Mouse (Mus musculus): ENCODE measurements around the gene Frem1.

The Frem1 gene

DNA sequence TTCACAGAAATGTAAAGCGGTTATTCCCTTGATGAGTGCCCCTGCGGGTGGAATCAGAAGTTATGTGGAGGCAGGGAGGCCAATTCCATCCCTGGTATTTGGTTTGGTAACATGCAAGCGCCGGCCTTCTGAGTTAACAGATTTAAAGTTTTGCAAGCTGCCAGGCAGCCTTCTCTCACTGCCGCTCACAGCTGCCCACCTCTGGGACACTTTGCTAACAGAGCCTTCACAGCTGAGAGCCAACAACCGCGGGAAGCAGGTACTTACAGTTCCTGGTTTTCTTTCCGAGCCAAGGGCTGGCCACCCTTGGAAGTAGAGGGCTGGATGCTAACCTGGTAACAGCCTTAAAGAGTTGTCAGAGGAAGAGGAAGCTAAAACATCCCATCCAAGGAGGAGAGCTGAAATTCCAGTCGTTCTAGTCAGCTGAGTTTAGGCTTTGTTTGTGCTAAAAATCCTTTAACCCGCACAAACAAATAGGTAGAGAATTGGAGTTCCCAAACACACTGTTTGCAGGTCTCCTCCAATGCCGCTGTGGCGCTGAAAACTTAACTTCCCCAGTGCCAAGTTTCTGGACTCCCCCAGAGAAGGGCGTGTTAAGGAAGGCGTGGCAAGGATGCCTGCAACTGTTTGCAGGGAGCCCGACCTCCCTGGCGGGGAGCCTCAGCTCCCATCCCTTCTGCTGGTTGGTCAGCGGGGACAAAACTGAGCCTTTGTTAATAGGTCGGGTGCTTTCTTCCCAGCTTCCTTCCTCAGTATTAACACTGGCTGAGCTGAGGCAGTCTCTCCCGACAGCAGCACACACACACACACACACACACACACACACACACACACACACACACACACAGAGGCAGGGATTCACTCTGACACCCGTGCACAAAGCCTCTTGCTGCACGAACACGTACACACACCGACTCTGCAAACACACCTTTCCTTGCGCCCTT, at the start of gene Frem1:
Gene Frem1, minus strand, starts transcription at position 706 of the 944 bp plus-strand sequence.
- peak in 1 of 2 experiments; percentile 5 for DNase-seq (ENCODE audit: low spot score in 2 of 2)

DNA sequence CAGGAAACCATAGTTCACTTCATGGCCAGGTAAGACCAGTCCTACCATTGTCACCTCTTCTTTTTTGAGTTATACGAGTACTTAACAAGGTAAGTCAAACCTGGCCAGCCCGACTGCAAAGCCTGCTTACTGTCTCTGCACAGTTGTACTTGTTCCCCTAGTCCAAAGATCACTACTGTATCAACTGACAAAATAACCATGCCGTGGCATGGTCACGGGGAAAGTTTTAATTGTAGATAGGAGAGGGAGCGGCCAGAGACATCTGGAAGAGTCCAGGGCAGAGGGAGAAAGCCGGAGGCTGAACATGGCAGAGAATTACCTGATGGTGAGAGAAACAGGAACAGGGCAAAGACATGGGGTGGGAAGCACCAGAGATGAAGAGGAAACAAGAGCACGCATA, 46.9 kb upstream of the Frem1 start:
- DNase-seq (ENCODE audit: low spot score in 2 of 2): no peak

DNA sequence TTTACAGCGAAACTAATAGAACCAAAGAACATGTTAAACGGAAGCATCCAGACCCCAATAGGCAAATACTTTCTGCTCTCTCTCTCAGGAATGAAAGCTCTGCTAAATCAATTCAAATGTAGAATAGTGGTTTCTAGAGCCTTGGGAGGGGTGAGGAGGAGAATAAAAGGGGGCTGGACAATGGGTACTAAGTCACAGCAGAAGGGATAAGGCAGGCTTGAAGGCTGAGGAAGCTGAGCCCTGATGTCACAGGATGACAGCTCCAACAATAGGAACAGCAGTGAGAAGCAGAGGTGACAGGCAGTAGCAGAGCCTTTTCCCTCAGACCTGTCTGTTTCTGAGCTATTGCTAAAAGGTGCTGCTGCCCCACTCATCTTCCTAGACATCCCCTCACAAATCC, 41.8 kb upstream of the Frem1 start:
- DNase-seq (ENCODE audit: low spot score in 2 of 2): no peak

DNA sequence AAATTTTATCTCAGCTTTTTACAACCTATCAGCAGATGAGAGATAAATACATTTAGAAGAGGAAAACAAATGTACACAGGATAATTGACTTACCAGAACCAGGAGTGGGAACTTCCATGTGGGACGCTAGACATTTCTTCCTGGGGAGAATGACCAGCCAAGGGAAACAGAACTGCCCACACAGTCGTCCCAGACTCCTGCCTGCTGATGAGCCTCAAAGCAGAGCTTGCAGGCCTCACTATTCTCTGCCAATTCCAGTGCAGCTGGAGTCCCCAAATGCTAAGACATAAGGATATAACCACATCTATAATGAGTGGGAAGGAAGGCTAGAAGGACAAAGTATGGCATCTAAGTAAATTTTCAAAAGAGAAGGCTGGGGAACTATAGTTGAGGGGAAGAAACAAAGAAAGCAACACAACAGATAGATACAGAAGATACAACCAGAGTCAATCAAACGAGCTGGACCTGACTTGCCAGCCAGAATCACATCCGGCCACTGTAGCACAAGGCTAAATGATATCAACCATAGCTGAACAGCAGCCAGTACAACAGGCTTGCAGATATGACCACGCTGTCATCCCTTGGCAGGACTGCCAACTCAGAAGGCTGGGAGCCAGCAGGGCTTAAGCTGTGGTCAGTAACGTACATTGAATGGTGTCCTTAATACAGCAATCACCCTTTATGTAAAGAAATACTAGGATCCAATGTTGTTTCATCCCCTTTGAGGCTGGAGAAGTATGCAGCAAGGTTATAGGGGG, 38.7 kb upstream of the Frem1 start:
- DNase-seq (ENCODE audit: low spot score in 2 of 2): peak in 1 of 2 experiments; percentile 11

DNA sequence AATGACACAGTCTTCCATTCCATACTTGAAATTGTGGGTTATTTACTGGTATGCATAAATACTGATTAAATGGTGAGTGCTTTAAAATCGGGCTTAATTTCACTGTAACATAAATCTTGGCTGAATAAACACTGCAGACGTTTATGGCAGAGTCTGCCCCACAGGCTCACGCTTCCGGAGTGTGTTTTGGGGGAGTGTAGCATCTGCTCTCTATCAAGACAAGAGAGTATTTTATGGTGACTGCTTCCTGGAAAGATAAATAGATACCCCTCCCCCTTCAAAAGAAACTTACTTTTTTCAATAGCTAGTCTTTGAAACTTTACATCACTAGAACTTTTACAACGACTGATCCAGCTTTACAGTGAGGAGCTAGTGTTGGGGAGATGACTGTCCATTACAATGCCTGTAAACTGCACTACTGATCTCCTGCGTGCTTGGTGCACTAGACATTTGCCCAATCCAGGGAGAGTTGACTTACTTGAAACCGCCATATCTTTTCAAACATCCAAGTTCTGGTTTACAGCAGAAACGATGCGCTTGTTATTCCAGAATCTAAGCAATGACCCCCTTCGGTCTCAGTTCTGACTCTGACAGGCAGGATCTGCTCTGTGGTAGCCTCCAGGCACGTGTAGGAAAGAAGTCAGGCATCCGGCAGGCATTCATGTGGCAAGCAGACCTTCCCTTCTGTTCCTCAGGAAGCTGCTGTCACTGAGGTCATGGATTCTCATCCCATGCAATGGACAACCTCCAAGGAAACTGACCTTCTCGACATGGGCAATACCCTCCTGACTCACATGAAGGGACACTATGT, 28.4 kb upstream of the Frem1 start:
- DNase-seq (ENCODE audit: low spot score in 2 of 2): no peak

DNA sequence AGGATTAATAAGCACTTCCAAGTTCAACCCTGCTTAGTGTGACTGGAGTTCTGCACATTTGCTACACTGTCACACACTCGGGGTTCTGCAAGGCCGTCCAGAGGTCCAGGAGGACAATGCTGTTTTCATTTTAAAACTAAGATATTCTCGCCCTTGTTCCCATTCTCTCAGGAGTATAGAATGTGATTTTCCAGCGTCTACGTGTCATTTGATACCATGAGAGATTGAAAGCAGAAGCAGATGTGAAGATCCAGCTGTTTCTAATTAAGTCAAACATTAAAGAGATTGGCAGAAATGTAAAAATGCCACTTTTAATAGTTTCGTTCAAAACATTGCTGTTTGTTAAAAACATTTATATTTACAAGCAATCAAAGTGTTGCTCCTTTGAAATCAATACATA, 12.1 kb upstream of the Frem1 start:
- no peak for DNase-seq (ENCODE audit: low spot score in 2 of 2)

DNA sequence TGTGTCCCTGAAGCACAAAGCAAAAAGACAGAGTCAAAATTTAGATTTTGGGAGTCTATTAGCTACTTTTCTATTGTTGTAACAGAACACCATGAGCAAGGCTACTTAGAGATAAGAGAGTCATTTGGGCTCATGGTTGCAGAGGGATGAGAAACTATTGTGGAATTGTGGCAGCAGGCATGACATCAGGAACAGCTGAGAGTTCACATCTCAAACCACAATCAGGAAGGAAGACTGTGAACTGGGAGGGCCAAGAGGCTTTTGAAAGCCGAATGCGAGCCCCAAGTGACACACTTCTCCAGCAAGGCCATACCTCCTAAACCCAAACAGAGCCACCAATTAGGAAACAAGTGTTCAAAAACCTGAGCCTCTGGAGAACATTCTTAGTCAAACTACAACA, 9.4 kb upstream of the Frem1 start:
- DNase-seq (ENCODE audit: low spot score in 2 of 2): no peak

DNA sequence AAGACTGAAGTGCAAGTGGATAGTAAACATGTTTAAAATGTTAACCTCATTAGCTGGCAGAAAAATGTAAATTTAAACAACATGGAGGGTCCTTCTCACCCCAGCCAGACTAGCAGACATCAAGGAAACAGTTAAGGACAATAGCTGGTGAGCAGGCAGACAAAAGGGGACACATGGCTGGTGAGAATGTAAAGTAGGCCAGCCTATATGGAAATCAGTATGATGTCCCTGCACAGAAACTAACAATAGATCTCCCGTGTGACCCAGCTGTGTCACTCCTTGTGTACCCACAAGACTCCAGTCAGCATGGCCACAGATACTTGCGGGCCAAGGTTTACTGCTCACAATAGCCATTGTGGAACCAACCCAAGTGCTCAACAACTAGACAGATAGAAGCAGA, 6.5 kb upstream of the Frem1 start:
- no peak for DNase-seq (ENCODE audit: low spot score in 2 of 2)

DNA sequence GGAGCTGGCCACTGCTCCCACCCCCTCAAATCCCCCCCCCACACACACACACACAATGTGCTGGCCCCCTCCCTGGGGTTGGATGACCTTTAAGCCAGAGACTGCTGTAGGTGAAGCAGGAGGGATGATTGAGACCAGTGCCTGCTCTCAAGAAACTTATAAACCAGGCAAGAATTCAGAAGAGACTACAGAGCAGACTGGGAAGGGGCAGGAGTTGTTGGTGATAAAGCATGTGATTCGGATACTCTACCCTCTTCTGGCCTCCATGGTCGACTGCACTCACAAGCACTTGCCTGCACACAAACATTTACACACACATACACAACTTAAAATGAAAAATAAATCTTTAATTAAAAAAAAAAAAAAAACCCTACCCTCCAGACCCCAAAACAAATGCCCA, 6.0 kb upstream of the Frem1 start:
- no peak for DNase-seq (ENCODE audit: low spot score in 2 of 2)

DNA sequence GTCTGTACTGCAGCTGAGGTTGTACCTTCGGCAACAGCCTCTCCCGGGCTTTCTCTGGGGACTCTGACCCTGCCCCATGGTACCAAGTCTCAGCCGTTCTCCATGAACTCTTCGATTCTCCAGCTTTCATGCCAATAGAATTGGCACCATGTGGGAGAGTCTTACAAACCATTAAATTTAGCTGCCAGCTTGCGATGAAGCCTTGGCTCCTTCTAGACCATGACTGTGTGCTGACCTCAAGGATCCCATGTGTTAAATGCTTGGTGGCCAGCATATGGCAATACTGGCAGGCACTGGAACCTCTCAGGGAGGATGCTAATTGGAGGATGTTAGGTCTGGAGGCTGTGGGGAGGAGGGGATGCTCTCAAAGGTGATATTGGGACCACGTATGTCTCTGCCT, 4.4 kb upstream of the Frem1 start:
- no peak for DNase-seq (ENCODE audit: low spot score in 2 of 2)

DNA sequence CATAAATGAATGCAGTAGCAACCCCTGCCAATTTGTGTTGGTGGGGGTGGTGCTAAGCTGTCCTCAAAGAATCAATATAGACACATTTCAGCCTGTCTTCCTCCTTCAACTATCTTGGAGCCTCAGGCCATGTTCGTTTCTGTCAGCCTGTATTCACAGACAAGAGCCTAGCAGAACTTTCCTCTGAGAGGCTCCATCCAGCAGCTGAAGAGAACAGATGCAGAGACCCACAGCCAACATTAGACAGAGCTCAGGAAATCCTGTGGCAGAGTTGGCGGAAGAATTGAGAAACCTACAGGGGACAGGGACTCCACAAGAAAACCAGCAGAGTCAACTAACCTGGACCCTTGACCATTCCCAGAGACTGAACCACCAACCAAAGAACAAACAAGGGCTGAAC, 3.3 kb upstream of the Frem1 start:
- no peak for DNase-seq (ENCODE audit: low spot score in 2 of 2)

DNA sequence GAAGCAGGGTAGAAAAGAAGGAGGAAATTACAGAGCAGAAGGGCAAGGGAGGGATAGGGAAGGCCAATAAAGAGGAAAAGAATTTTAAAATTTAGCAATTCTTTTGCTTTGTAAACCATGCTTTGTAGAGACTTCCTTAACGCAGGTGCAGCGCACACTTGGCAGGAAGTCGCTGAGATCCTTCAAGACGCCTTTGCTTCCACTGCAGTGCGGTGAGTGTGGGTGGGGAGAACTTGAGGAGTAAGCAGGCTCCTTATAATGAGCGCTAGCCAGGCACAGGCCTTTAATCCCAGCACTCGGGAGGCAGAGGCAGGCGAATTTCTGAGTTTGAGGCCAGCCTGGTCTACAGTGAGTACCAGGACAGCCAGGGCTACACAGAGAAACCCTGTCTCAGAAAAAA, 1.1 kb upstream of the Frem1 start:
- no peak for DNase-seq (ENCODE audit: low spot score in 2 of 2)

DNA sequence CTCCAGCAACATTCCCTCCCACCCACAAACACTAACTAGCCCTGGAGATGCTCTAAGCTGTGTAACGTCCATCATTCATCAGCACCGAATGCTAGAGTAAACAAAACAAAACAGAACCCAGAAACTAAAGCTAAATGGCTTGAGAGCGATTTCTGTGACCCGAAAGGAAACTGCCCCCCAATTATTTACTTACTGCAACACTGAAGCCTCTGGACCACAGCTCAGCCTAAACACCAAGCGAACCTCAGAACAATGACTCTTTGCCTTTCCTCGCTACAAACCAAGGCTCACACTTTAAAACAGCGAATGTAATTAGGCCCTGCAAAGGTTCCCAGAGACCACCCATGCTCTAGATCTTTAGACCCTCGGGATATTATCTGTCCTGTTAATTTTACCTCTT, 963 bp downstream of the Frem1 start:
- DNase-seq (ENCODE audit: low spot score in 2 of 2): no peak

DNA sequence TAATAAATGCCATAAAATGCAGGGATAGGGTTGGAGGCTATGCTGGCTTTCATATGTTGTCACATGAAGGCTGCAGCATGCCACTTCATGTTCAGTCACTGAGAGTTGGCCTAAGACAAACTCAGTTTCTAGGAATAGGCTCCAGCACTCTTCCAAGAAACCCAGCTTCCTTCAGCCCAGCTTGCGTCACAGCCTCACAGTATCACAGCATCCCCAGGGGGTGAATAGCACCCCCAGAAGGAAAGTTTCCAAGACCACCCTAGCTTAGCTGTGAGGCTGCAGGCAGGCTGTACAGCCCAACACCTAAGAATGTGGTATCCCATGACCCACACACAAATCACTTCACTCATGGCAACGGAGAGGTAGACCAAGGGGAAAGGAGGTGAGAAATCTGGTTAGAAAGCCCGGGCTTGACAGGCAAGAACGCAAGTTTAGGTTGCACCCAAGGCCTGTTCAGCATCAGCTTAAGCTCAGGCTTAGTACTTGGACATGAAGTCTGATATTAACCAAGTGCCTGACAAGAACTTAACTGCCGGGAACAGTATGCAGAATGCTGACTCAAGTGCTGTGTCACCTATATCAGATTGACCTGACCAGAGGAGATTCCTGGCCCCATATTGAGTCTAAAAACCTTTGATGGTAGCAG, 1.9 kb downstream of the Frem1 start:
- DNase-seq (ENCODE audit: low spot score in 2 of 2): no peak

DNA sequence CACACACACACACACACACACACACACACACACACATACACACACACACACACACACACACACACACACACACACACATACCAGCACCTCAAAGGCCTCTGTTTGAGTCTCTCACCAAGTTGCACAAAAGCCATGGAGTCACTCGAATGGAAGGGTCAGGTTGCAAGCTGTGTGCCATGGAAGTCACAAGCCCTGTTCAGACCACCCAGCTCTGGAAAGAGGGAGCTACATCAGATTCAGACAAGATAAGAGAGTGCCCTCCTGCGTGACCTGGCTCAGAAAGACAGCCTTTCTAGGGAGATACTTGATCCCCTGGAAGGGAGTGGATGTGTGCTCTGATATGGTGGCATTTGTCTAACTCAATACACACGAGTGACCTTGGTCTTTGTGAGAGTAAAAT, 2.9 kb downstream of the Frem1 start:
- no peak for DNase-seq (ENCODE audit: low spot score in 2 of 2)

DNA sequence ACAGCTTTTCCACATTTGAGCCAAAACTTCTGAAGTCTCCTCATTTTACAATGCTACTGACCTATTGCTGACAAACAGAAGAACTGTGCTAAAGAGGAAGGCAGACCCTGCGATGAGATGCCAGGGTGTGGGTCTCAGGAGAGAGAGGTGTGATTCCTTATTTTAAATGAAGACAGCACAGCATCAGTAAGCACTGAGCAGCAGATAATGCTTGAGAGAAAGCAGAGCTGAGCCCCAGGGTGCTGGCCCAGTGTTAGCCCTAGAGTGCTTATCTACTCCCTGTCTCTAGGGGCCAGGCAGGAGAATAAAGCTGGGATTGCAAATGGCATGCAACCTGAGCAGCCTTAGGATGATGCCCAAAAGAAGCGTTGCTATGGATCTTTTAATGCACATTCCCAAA, 3.6 kb downstream of the Frem1 start:
- no peak for DNase-seq (ENCODE audit: low spot score in 2 of 2)

DNA sequence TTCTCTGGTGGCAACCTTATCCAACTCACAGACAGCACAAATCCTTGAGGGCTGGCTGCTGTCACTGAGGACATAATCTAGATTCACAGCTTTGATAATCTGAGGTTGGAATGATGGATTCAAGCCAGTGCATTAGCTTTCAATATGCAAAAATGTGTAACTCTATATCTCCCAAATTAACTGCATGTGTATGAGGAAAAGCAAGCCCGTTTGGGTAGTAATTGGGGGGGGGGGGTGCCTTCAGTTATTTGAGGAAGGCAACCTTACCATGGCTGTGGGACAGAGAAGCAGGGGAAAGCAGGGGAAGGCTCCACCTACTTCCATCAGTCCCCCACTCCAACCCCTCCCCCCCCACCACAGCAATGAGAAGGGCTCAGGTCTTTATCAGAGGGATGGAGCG, 5.3 kb downstream of the Frem1 start:
- DNase-seq (ENCODE audit: low spot score in 2 of 2): no peak

DNA sequence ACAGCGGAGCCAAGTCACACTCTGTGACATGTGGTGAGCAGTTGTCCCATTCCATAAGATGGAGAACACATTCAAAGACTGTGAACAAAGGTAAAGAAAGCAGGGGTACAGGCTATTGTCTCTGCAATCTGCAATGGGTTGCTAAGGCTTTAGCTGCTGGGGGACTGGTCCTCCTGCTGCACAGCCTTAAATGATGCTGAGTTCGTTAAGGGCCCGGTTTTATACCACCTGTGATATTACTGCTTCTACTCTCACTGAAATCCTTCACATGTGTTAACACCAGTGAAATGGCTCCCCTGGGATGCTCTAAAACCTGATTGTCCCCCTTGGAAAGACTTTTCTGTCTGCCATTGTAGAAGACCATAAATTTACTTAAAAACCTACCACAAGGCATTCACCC, 6.1 kb downstream of the Frem1 start:
- no peak for DNase-seq (ENCODE audit: low spot score in 2 of 2)

DNA sequence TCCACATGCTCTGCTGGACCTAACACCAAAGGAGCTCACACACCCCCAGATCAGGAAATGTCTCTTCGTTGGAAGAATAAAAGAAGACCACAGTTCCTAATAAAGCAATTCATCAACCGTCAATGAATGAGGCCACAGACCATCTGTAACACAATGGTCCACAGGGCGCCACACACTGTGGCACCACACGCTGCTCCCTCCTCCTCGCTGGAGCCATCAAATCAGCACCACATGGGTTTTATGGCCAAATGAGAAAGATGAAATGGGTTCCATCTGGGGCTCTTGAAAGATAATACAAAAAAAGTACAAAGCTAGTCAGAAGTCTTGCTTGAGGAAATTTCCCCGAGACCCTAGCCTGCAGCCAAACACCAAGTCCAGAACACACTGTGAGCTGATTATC, 6.9 kb downstream of the Frem1 start:
- DNase-seq (ENCODE audit: low spot score in 2 of 2): no peak

DNA sequence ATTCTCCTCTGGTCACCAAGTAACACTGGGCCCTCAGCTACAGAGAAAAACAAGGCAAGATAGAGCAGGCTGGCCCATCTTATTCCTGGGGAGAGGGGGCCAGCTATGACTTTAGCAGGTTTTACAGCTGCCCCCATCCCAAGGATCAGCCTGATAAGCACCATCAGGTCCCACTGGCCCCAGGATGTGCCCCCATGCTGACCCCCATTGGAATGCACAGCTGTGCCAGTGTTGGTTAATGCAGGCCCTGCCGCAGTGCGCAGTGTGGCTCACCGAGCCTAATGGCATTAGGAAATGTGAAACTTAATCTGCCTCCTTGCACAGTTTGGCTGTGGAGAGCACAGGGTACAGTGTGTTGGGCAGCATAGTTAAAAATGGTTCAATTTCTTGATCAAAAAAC, 11.4 kb downstream of the Frem1 start:
- DNase-seq (ENCODE audit: low spot score in 2 of 2): no peak

DNA sequence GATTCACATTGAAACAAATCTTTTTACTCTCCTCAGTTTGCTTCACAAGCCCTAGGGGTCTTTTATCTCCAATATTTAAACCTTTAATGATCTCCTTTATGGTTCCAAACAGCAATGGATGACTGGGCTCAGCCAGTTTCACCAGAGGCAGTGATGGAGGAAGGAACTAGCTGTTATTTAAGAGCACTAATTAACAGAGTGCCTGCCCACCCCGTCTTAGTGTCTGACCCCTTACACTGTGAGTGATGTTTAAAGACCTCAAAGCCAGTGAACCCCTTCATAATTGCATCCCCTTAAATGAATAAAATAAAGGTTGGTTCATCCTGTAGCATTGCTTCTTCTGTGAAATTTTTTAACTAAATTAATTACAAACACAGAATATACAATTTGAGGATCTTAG, 19.4 kb downstream of the Frem1 start:
- no peak for DNase-seq (ENCODE audit: low spot score in 2 of 2)

DNA sequence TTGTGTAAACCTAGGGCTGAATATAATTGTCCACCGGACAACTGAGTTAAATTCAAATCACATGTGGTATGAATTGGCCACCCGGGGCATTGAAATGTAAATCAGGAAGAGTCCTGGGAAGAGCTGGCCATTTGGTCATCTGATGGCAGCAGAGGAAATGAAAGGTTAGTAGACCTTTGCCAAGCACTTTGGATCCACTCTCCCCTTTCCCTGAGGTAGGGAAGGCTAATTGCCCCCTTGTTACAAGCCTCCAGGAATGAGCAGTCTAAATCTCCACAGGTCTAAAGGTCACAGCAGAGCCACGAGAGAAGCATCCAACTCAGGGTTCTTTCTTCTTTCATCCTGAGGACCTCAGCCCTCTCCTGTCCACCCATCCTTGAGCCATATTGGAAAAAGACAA, 20.5 kb downstream of the Frem1 start:
- no peak for DNase-seq (ENCODE audit: low spot score in 2 of 2)
